Mouse (Mus musculus) liver, postnatal 0 days (tissue): ENCODE data around the gene Mia2. TPM values are rescaled to one million over a fixed set of nuclear protein-coding genes. Genes with fewer than 3 reads are reported as not detected.

Experiments
- ATAC-seq: fragments of 200-750 bp; cut with Nextera tagmentation; 2 replicates; pipeline ENCODE4 v1.8.0; 2017; ENCODE audit warnings: mild to moderate bottlenecking, moderate library complexity
- DNase-seq: peaks from one replicate; pipeline ENCODE4 v3.0.0-alpha.2; 2016
- H3K27ac ChIP-seq: fragments of 300-500 bp; sonication (generic); 2 replicates; pipeline ENCODE4 v1.5.1; 2014; ENCODE audit warnings: antibody characterized with exemption, moderate library complexity, mild to moderate bottlenecking, low read depth
- H3K27me3 ChIP-seq: fragments of 300-500 bp; sonication (generic); 2 replicates; pipeline ENCODE4 v1.6.1; 2014; ENCODE audit warnings: low read length, control low read depth, mixed read lengths; ENCODE audit not compliant: insufficient read depth
- H3K36me3 ChIP-seq: fragments of 300-500 bp; sonication (generic); replicated peaks from 2 replicates; pipeline ENCODE4 v1.6.1; 2014; ENCODE audit warnings: mild to moderate bottlenecking, control low read depth, low read length, moderate library complexity, mixed read lengths; ENCODE audit not compliant: insufficient read depth
- H3K4me1 ChIP-seq: fragments of 300-500 bp; sonication (generic); 2 replicates; pipeline ENCODE4 v1.6.1; 2014; ENCODE audit warnings: antibody characterized with exemption, mild to moderate bottlenecking, control low read depth; ENCODE audit not compliant: insufficient read depth
- H3K4me2 ChIP-seq: fragments of 300-500 bp; sonication (generic); 2 replicates; pipeline ENCODE4 v1.6.1; 2014; ENCODE audit warnings: low read depth, mild to moderate bottlenecking, low read length, moderate library complexity, mixed read lengths
- H3K4me3 ChIP-seq: fragments of 300-500 bp; sonication (generic); 2 replicates; pipeline ENCODE4 v1.5.1; 2014; ENCODE audit warnings: low read depth, low read length
- H3K9ac ChIP-seq: fragments of 300-500 bp; sonication (generic); replicated peaks from 2 replicates; pipeline ENCODE4 v1.6.1; 2014; ENCODE audit warnings: mild to moderate bottlenecking, moderate library complexity
- H3K9me3 ChIP-seq: fragments of 300-500 bp; sonication (generic); 2 replicates; pipeline ENCODE4 v1.6.1; 2016; ENCODE audit warnings: mild to moderate bottlenecking, control low read depth, low read length, mixed read lengths
- CTCF ChIP-seq: sonication (generic); IDR thresholded peaks from 2 replicates; pipeline ENCODE4 v1.5.1; 2016; ENCODE audit warnings: antibody characterized with exemption, low read depth
- EP300 ChIP-seq: IDR thresholded peaks from 2 replicates; pipeline ENCODE4 v1.6.1; 2016; ENCODE audit warnings: antibody characterized with exemption, low read depth, mild to moderate bottlenecking
- WGBS: fragments of 180-500 bp; shearing (Covaris S2); extraction: QIAGEN DNeasy Blood & Tissue Kit; methylation state at CpG from one replicate; pipeline ENCODE4 v1.1.7; 2014; ENCODE audit not compliant: insufficient replicate concordance; 5-methylcytosine and 5-hydroxymethylcytosine counted together
- polyA plus RNA-seq: library from polyadenylated mRNA; unstranded; fragments of >200 nt; fragmentation: Nextera tagmentation; extraction: Ambion mirVana; gene quantifications from 2 replicates; pipeline ENCODE4 v1.2.1, GENCODE M21; 2015

Gene Mia2
- polyA plus RNA-seq, 1 experiment from 2014 or later: 74.3 TPM

DNA sequence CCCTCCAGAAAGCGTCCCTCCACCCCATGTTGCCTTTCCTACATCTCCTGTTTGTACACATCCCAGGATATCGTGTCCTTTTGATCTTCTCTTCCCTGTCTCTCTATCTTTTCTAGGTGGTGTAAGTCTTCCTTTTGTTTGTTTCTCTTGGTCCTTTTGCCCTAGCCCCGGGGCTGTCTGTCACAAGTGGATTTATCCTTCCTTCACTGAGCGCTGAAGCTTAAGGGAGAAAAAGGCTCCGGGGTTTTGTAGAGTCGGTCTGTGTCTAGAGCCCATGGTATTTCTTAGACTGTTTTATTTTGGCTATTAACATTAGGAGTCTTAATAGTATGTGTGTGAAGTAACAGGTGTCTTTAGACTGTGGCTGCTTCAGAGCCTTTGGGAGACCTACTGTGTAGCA is 41.4 kb downstream of the Mia2 start:
- no peaks in the 10 kb centered on the region for H3K27me3 ChIP-seq
- TF ChIP-seq CTCF (no peak), EP300 (no peak)
- no peak for DNase-seq
- ATAC-seq: no peak
- no peak overlapping the region for H3K4me2 ChIP-seq
- H3K9me3 ChIP-seq: no peaks in the 10 kb centered on the region
- H3K36me3 ChIP-seq: peaks cover 46% of the 10 kb centered on the region
- no peak overlapping the region for H3K4me3 ChIP-seq
- no peak overlapping the region for H3K27ac ChIP-seq
- 88% methylated on average over 6 of the region's 6 CpGs for WGBS
- H3K4me1 ChIP-seq: peaks cover 25% of the 10 kb centered on the region
- H3K9ac ChIP-seq: no peak overlapping the region

DNA sequence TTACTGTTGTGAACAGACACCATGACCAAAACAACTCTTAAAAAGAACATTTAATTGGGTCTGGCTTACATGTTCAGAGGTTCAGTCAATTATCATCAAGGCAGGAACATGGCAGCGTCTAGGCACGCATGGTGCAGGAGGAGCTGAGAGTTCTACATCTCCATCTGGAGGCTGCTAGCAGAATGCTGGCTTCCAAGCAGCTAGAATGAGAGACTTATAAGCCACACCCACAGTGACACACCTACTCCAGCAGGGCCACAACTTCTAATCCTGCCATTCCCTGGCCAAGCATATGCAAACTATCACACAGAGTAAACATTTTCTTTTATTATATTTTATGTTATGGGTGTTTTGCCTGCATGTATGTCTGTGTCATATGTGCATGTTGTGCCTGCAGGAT is 43.8 kb downstream of the Mia2 start:
- Histone ChIP-seq H3K27me3 (no peaks in the 10 kb centered on the region), H3K9me3 (no peaks in the 10 kb centered on the region), H3K36me3 (peaks cover 63% of the 10 kb centered on the region), H3K4me3 (no peak overlapping the region), H3K27ac (no peak overlapping the region), H3K4me1 (peaks cover 12% of the 10 kb centered on the region), H3K9ac (no peak overlapping the region), H3K4me2 (no peak overlapping the region)
- no peak for DNase-seq
- 66% methylated on average over 2 of the region's 2 CpGs for WGBS
- no peak; the same call in 1 of the 2 replicates for ATAC-seq
- TF ChIP-seq CTCF (peak; percentile 32; the same call in 1 of the 2 replicates), EP300 (no peak)

DNA sequence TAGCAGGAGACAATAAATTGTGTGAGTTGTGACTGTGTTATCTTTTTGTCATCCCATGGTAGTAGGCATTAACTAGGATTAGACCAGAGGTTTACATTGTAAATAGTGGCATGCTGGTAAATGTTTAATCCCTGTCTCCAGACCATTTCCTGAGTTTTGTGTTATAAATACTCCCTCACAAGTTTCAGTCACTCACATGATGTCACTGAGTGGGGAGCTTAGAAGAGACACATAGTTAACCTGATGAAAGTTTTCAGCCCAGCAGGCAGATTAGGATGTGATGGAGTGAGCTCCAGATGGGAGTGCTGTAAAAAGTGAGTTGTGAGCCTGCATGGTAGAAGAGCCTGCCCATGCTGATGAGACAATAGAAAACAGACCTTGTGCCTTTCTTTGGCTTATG is 49.5 kb downstream of the Mia2 start:
- no peak for DNase-seq
- no peaks in the 10 kb centered on the region for H3K27me3 ChIP-seq
- no peak overlapping the region for H3K9ac ChIP-seq
- H3K4me1 ChIP-seq: peaks cover 8% of the 10 kb centered on the region; the same call in 1 of the 2 replicates
- peaks cover 78% of the 10 kb centered on the region for H3K36me3 ChIP-seq
- no peak overlapping the region for H3K4me3 ChIP-seq
- H3K9me3 ChIP-seq: no peaks in the 10 kb centered on the region
- ATAC-seq: peak; percentile 21; the same call in 1 of the 2 replicates
- H3K4me2 ChIP-seq: no peak overlapping the region
- no peak overlapping the region for H3K27ac ChIP-seq
- TF ChIP-seq CTCF: no peak
- TF ChIP-seq EP300: no peak

DNA sequence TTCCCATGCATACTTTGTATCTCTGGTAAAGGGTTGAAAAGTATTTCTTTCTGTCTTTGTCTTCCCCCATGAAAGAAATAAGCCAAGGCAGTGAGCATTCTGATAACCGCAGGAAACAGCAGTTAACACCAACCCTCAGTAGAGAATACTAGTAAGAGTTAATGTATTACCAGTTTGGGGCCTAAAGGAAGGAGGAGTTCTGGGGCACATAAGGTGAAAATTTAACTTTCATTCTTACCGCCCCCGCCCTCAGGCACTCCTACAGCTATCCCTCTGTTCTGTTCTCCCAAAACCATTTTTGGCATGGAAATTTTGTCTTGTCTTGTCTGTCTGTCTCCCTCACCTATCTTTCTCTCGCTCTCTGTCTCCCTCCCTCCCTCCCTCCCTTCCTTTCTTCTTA is 54.1 kb downstream of the Mia2 start:
- H3K4me3 ChIP-seq: no peak overlapping the region
- H3K9me3 ChIP-seq: no peaks in the 10 kb centered on the region
- DNase-seq (no peak), ATAC-seq (0 out of 2 replicates have a peak, but pooled peaks have one; percentile 23)
- no peaks in the 10 kb centered on the region for H3K27me3 ChIP-seq
- no peak overlapping the region for H3K4me2 ChIP-seq
- 0 out of 2 replicates have a peak, but pooled peaks cover 5% of the 10 kb centered on the region for H3K4me1 ChIP-seq
- WGBS: 68% methylated on average over 4 of the region's 4 CpGs
- peaks cover 72% of the 10 kb centered on the region for H3K36me3 ChIP-seq
- no peak overlapping the region for H3K9ac ChIP-seq
- no peak overlapping the region for H3K27ac ChIP-seq
- no peak for TF ChIP-seq CTCF
- no peak for TF ChIP-seq EP300

DNA sequence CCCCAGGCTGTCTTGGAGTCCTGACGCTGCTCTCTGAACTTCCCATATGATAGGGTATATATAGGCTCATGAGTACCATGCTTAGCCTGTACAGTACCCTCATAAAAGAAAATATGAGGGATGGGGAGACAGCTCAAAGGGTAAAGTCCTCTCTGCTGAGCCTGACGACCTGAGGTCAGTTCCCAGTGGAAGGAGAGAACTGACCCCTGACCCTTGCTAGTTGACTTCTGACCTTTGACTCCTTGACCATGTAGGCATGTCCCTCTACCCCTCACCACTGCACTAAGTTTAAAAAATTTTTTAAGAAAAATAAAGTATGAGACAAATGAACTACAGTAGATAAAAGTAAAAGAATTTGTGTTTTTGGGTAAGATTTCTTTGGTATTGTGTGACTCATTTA is 65.5 kb downstream of the Mia2 start:
- DNase-seq: no peak
- H3K36me3 ChIP-seq: peaks cover 78% of the 10 kb centered on the region
- no peak overlapping the region for H3K4me2 ChIP-seq
- H3K4me3 ChIP-seq: no peak overlapping the region
- 59% methylated on average over 2 of the region's 2 CpGs for WGBS
- H3K4me1 ChIP-seq: no peaks in the 10 kb centered on the region
- H3K9me3 ChIP-seq: no peaks in the 10 kb centered on the region
- no peak overlapping the region for H3K9ac ChIP-seq
- ATAC-seq: no peak
- H3K27ac ChIP-seq: no peak overlapping the region
- TF ChIP-seq CTCF: no peak
- no peak for TF ChIP-seq EP300
- H3K27me3 ChIP-seq: no peaks in the 10 kb centered on the region

DNA sequence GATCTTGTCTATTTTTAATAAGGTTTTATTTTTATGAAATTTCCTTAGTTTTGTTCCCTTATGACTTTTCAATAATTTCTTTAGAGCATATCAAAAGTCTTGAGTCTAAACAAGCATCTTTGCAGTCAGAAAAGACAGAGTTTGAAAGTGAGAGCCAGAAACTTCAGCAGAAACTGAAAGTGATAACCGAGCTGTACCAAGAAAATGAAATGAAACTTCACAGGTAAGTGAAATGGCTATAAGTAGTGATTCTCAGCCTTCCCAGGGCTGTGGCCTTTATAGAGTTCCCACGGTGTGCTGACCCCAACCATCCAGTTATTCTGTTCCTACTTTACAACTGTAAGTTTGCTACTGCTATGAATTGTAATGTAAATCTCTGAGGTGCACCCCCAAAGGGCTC is 67.2 kb downstream of the Mia2 start:
- peaks cover 76% of the 10 kb centered on the region for H3K36me3 ChIP-seq
- no peaks in the 10 kb centered on the region for H3K27me3 ChIP-seq
- TF ChIP-seq EP300 (no peak), CTCF (no peak)
- H3K9me3 ChIP-seq: no peaks in the 10 kb centered on the region
- 79% methylated on average over 2 of the region's 2 CpGs for WGBS
- no peak for DNase-seq
- no peak overlapping the region for H3K27ac ChIP-seq
- H3K4me3 ChIP-seq: no peak overlapping the region
- no peak for ATAC-seq
- H3K9ac ChIP-seq: no peak overlapping the region
- no peak overlapping the region for H3K4me2 ChIP-seq
- no peaks in the 10 kb centered on the region for H3K4me1 ChIP-seq

DNA sequence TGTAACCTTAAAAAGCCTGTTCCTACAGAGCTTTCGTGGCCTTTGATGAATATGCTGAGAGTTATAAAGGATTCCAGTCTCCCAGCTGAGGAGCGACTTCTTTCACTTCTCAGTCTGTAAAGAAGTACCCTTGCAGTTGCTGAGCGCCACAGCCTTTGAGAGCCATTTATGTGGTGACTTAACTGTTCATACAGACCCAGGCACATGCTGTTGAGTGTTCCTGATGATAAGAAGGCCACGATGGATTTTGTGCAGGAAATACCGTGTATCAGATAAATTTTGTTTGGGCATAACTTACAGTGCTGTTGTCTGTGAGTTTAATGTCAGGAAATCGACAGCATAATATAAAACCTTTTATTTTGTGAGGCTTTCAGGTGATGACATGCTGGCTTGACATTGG is 68.9 kb downstream of the Mia2 start:
- no peaks in the 10 kb centered on the region for H3K9me3 ChIP-seq
- no peak overlapping the region for H3K9ac ChIP-seq
- no peaks in the 10 kb centered on the region for H3K27me3 ChIP-seq
- no peak overlapping the region for H3K4me3 ChIP-seq
- H3K4me1 ChIP-seq: no peaks in the 10 kb centered on the region
- H3K27ac ChIP-seq: no peak overlapping the region
- ATAC-seq (no peak), DNase-seq (no peak)
- WGBS: 58% methylated on average over 6 of the region's 6 CpGs
- peaks cover 68% of the 10 kb centered on the region for H3K36me3 ChIP-seq
- no peak overlapping the region for H3K4me2 ChIP-seq
- TF ChIP-seq CTCF: no peak
- no peak for TF ChIP-seq EP300
